Mouse (Mus musculus) kidney, embryonic 15.5 days (tissue): Measurements from ENCODE around the gene Dusp10. TPM values are rescaled to one million over a fixed set of nuclear protein-coding genes. Genes with fewer than 3 reads are reported as not detected.

Experiments used
- ATAC-seq: fragments of 200-750 bp; cut with Nextera tagmentation; replicated peaks from 2 replicates; pipeline ENCODE4 v1.8.0; 2017; ENCODE audit warnings: moderate TSS enrichment; ENCODE audit not compliant: low FRiP score
- H3K27ac ChIP-seq: fragments of 300-500 bp; sonication (generic); 2 replicates; pipeline ENCODE4 v1.5.1; 2015; ENCODE audit warnings: mild to moderate bottlenecking, inconsistent platforms
- H3K27me3 ChIP-seq: fragments of 300-500 bp; sonication (generic); 2 replicates; pipeline ENCODE4 v1.6.1; 2015; ENCODE audit warnings: inconsistent platforms
- H3K36me3 ChIP-seq: fragments of 300-500 bp; sonication (generic); 2 replicates; pipeline ENCODE4 v1.6.1; 2015; ENCODE audit warnings: inconsistent platforms
- H3K4me1 ChIP-seq: fragments of 300-500 bp; sonication (generic); 2 replicates; pipeline ENCODE4 v1.6.1; 2015; ENCODE audit warnings: inconsistent platforms
- H3K4me2 ChIP-seq: fragments of 300-500 bp; sonication (generic); 2 replicates; pipeline ENCODE4 v1.6.1; 2015; ENCODE audit warnings: moderate library complexity, mild to moderate bottlenecking, inconsistent platforms
- H3K4me3 ChIP-seq: fragments of 300-500 bp; sonication (generic); replicated peaks from 2 replicates; pipeline ENCODE4 v1.5.1; 2015; ENCODE audit warnings: mild to moderate bottlenecking, inconsistent platforms
- H3K9ac ChIP-seq: fragments of 300-500 bp; sonication (generic); 2 replicates; pipeline ENCODE4 v1.6.1; 2015; ENCODE audit warnings: mild to moderate bottlenecking, inconsistent platforms
- H3K9me3 ChIP-seq: fragments of 300-500 bp; sonication (generic); replicated peaks from 2 replicates; pipeline ENCODE4 v1.6.1; 2016; ENCODE audit warnings: inconsistent platforms
- WGBS: fragments of 180-500 bp; shearing (Covaris S2); methylation state at CpG from one replicate; pipeline ENCODE4 v1.1.7; 2015; ENCODE audit warnings: mixed read lengths; 5-methylcytosine and 5-hydroxymethylcytosine counted together
- polyA plus RNA-seq: library from polyadenylated mRNA; unstranded; fragments of >200 nt; fragmentation: Nextera tagmentation; extraction: Ambion mirVana; gene quantifications from 2 replicates; pipeline ENCODE4 v1.2.1, GENCODE M21; 2015

The Dusp10 gene
- polyA plus RNA-seq, 1 experiment from 2014 or later, result 5.8 TPM

GRCm38 (mm10) chr1:184014091-184014490, 989 bp downstream of the Dusp10 start:
- 86% methylated on average over 3 of the region's 3 CpGs for WGBS
- Histone ChIP-seq H3K36me3 (no peaks in the 10 kb centered on the region), H3K4me3 (no peak overlapping the region), H3K27me3 (no peaks in the 10 kb centered on the region), H3K4me1 (0 out of 2 replicates have a peak, but pooled peaks cover under 1% of the 10 kb centered on the region), H3K27ac (no peak overlapping the region), H3K9ac (no peak overlapping the region), H3K4me2 (no peak overlapping the region), H3K9me3 (no peaks in the 10 kb centered on the region)
- no peak for ATAC-seq

GRCm38 (mm10) chr1:184015995-184016730, 3.1 kb downstream of the Dusp10 start:
- no peaks in the 10 kb centered on the region for H3K27me3 ChIP-seq
- no peak overlapping the region for H3K4me2 ChIP-seq
- H3K4me3 ChIP-seq, result no peak overlapping the region
- H3K4me1 ChIP-seq, result peaks cover 6% of the 10 kb centered on the region; the same call in 1 of the 2 replicates
- H3K36me3 ChIP-seq, result no peaks in the 10 kb centered on the region
- 77% methylated on average over 10 of the region's 10 CpGs for WGBS
- no peak overlapping the region for H3K27ac ChIP-seq
- no peak overlapping the region for H3K9ac ChIP-seq
- ATAC-seq, result no peak
- H3K9me3 ChIP-seq, result no peaks in the 10 kb centered on the region

- Histone ChIP-seq H3K4me3 (no peak overlapping the region), H3K27ac (no peak overlapping the region), H3K4me1 (peaks cover 6% of the 10 kb centered on the region; the same call in 1 of the 2 replicates), H3K4me2 (no peak overlapping the region), H3K9ac (no peak overlapping the region), H3K27me3 (no peaks in the 10 kb centered on the region), H3K36me3 (no peaks in the 10 kb centered on the region), H3K9me3 (no peaks in the 10 kb centered on the region)
- ATAC-seq, result no peak
- 76% methylated on average over 2 of the region's 2 CpGs for WGBS
These were observed 4.5 kb downstream of the Dusp10 start for GRCm38 (mm10) chr1:184017606-184018005.

- no peak for ATAC-seq
- Histone ChIP-seq H3K27ac (no peak overlapping the region), H3K9me3 (no peaks in the 10 kb centered on the region), H3K4me2 (no peak overlapping the region), H3K4me1 (peaks cover 6% of the 10 kb centered on the region; the same call in 1 of the 2 replicates), H3K9ac (no peak overlapping the region), H3K4me3 (no peak overlapping the region), H3K27me3 (no peaks in the 10 kb centered on the region), H3K36me3 (no peaks in the 10 kb centered on the region)
- 53% methylated on average over 6 of the region's 6 CpGs for WGBS
These were observed 6.1 kb downstream of the Dusp10 start for GRCm38 (mm10) chr1:184019042-184019721.

GRCm38 (mm10) chr1:184019722-184020107, 6.6 kb downstream of the Dusp10 start:
- 36% methylated on average over 6 of the region's 6 CpGs for WGBS
- Histone ChIP-seq H3K27me3 (no peaks in the 10 kb centered on the region), H3K27ac (no peak overlapping the region), H3K4me1 (peaks cover 6% of the 10 kb centered on the region; the same call in 1 of the 2 replicates), H3K4me2 (no peak overlapping the region), H3K36me3 (no peaks in the 10 kb centered on the region), H3K9ac (no peak overlapping the region), H3K4me3 (no peak overlapping the region), H3K9me3 (no peaks in the 10 kb centered on the region)
- no peak for ATAC-seq

- no peak overlapping the region for H3K4me3 ChIP-seq
- no peak overlapping the region for H3K4me2 ChIP-seq
- H3K27ac ChIP-seq, result no peak overlapping the region
These were observed 10.9 kb downstream of the Dusp10 start for GRCm38 (mm10) chr1:184023971-184024370.

GRCm38 (mm10) chr1:184024631-184025030, 11.5 kb downstream of the Dusp10 start:
- Histone ChIP-seq H3K4me1 (0 out of 2 replicates have a peak, but pooled peaks cover under 1% of the 10 kb centered on the region), H3K27ac (no peak overlapping the region), H3K4me2 (no peak overlapping the region), H3K9ac (no peak overlapping the region), H3K9me3 (no peaks in the 10 kb centered on the region), H3K36me3 (no peaks in the 10 kb centered on the region), H3K27me3 (no peaks in the 10 kb centered on the region), H3K4me3 (no peak overlapping the region)
- 94% methylated on average over 2 of the region's 2 CpGs for WGBS
- ATAC-seq, result no peak

More at GRCm38 (mm10) chr1:184023971-184024370, 10.9 kb downstream of the Dusp10 start:
- H3K9me3 ChIP-seq, result no peaks in the 10 kb centered on the region
- peaks cover 6% of the 10 kb centered on the region; the same call in 1 of the 2 replicates for H3K4me1 ChIP-seq
- no peaks in the 10 kb centered on the region for H3K36me3 ChIP-seq
- no peak overlapping the region for H3K9ac ChIP-seq
- WGBS, result 74% methylated on average over 2 of the region's 2 CpGs
- no peak for ATAC-seq
- no peaks in the 10 kb centered on the region for H3K27me3 ChIP-seq

GRCm38 (mm10) chr1:184025079-184025478, 12.0 kb downstream of the Dusp10 start:
- Histone ChIP-seq H3K4me2 (no peak overlapping the region), H3K27ac (no peak overlapping the region), H3K4me1 (no peaks in the 10 kb centered on the region), H3K9ac (no peak overlapping the region), H3K4me3 (no peak overlapping the region), H3K36me3 (no peaks in the 10 kb centered on the region), H3K9me3 (no peaks in the 10 kb centered on the region), H3K27me3 (no peaks in the 10 kb centered on the region)
- ATAC-seq, result no peak
- WGBS, result 89% methylated on average over 5 of the region's 5 CpGs

GRCm38 (mm10) chr1:184027039-184027438, 13.9 kb downstream of the Dusp10 start:
- no peak overlapping the region for H3K4me3 ChIP-seq
- H3K4me2 ChIP-seq, result no peak overlapping the region
- no peak for ATAC-seq
- 88% methylated on average over 3 of the region's 3 CpGs for WGBS
- H3K9ac ChIP-seq, result no peak overlapping the region
- H3K27me3 ChIP-seq, result peaks cover 3% of the 10 kb centered on the region; the same call in 1 of the 2 replicates
- no peaks in the 10 kb centered on the region for H3K36me3 ChIP-seq
- no peaks in the 10 kb centered on the region for H3K9me3 ChIP-seq
- no peak overlapping the region for H3K27ac ChIP-seq
- H3K4me1 ChIP-seq, result no peaks in the 10 kb centered on the region

- Histone ChIP-seq H3K9me3 (no peaks in the 10 kb centered on the region), H3K27me3 (peaks cover 7% of the 10 kb centered on the region; the same call in 1 of the 2 replicates), H3K4me2 (no peak overlapping the region), H3K4me1 (peaks cover 12% of the 10 kb centered on the region), H3K4me3 (no peak overlapping the region), H3K9ac (no peak overlapping the region), H3K27ac (no peak overlapping the region), H3K36me3 (no peaks in the 10 kb centered on the region)
- WGBS, result 92% methylated on average over 8 of the region's 8 CpGs
- ATAC-seq, result no peak
These were observed 17.1 kb downstream of the Dusp10 start for GRCm38 (mm10) chr1:184030070-184030802.

GRCm38 (mm10) chr1:184032682-184033389, 19.7 kb downstream of the Dusp10 start:
- Histone ChIP-seq H3K4me3 (peak overlapping the region; percentile 74), H3K27me3 (peaks cover 12% of the 10 kb centered on the region; the same call in 1 of the 2 replicates), H3K36me3 (no peaks in the 10 kb centered on the region), H3K9ac (peak overlapping the region; percentile 78), H3K4me1 (peaks cover 18% of the 10 kb centered on the region), H3K9me3 (no peaks in the 10 kb centered on the region), H3K4me2 (peak overlapping the region; percentile 93), H3K27ac (peak overlapping the region; percentile 96)
- 20% methylated on average over 19 of the region's 19 CpGs for WGBS
- no peak for ATAC-seq
